Mouse (Mus musculus) stomach, postnatal 0 days (tissue): ENCODE measurements at regions not wholly inside any gene's neighbourhood (a gene's known extent, or its start where the extent isn't known, plus 50 kb on each side); places are given as distances from the start of the nearest gene placed in this dataset.

ENCODE experiments used
- ATAC-seq: fragments of 200-750 bp; cut with Nextera tagmentation; 2 replicates; pipeline ENCODE4 v1.8.0; 2017; ENCODE audit not compliant: low FRiP score, low TSS enrichment
- DNase-seq: peaks from one replicate; pipeline ENCODE4 v3.0.0-alpha.2; 2016; ENCODE audit warnings: low spot score
- H3K27ac ChIP-seq: fragments of 300-500 bp; sonication (generic); replicated peaks from 2 replicates; pipeline ENCODE4 v1.5.1; 2014; ENCODE audit warnings: mild to moderate bottlenecking, control low read depth
- H3K27me3 ChIP-seq: fragments of 300-500 bp; sonication (generic); 2 replicates; pipeline ENCODE4 v1.6.1; 2014; ENCODE audit warnings: low read length; ENCODE audit not compliant: control insufficient read depth, insufficient read depth
- H3K36me3 ChIP-seq: fragments of 300-500 bp; sonication (generic); 2 replicates; pipeline ENCODE4 v1.6.1; 2014; ENCODE audit warnings: low read length, mixed read lengths; ENCODE audit not compliant: control insufficient read depth, insufficient read depth
- H3K4me1 ChIP-seq: fragments of 300-500 bp; sonication (generic); replicated peaks from 2 replicates; pipeline ENCODE4 v1.6.1; 2014; ENCODE audit warnings: antibody characterized with exemption; ENCODE audit not compliant: control insufficient read depth, insufficient read depth
- H3K4me2 ChIP-seq: fragments of 300-500 bp; sonication (generic); replicated peaks from 2 replicates; pipeline ENCODE4 v1.6.1; 2014; ENCODE audit warnings: low read depth, mild to moderate bottlenecking, control low read depth, moderate library complexity
- H3K4me3 ChIP-seq: fragments of 300-500 bp; sonication (generic); 2 replicates; pipeline ENCODE4 v1.5.1; 2014; ENCODE audit warnings: low read depth, low read length, control low read depth
- H3K9ac ChIP-seq: fragments of 300-500 bp; sonication (generic); 2 replicates; pipeline ENCODE4 v1.6.1; 2014; ENCODE audit warnings: mild to moderate bottlenecking, low read length, control low read depth, mixed read lengths
- H3K9me3 ChIP-seq: fragments of 300-500 bp; sonication (generic); 2 replicates; pipeline ENCODE4 v1.6.1; 2016; ENCODE audit warnings: low read length; ENCODE audit not compliant: control insufficient read depth
- CTCF ChIP-seq: IDR thresholded peaks from 2 replicates; pipeline ENCODE4 v1.5.1; 2016; ENCODE audit warnings: antibody characterized with exemption, low read depth, mild to moderate bottlenecking, moderate library complexity
- EP300 ChIP-seq: optimal IDR thresholded peaks from 2 replicates; pipeline ENCODE3; 2016; ENCODE audit warnings: antibody characterized with exemption
- WGBS: fragments of 180-500 bp; shearing (Covaris S2); extraction: QIAGEN DNeasy Blood & Tissue Kit; methylation state at CpG from one replicate; pipeline ENCODE4 v1.1.7; 2014; 5-methylcytosine and 5-hydroxymethylcytosine counted together

- H3K4me3 ChIP-seq: no peak overlapping the region
- 46% methylated on average over 18 of the region's 18 CpGs for WGBS
- no peaks in the 10 kb centered on the region for H3K27me3 ChIP-seq
- no peak overlapping the region for H3K4me2 ChIP-seq
- no peak for DNase-seq
- H3K36me3 ChIP-seq: no peaks in the 10 kb centered on the region
- H3K9ac ChIP-seq: no peak overlapping the region
- TF ChIP-seq EP300: no peak
- no peak overlapping the region for H3K27ac ChIP-seq
- H3K9me3 ChIP-seq: no peaks in the 10 kb centered on the region
- no peaks in the 10 kb centered on the region; the same call in 1 of the 2 replicates for H3K4me1 ChIP-seq
- peak; percentile 45; the same call in 1 of the 2 replicates for ATAC-seq
Observed at GRCm38 (mm10) chr7:36892776-36893500, 195.0 kb downstream of the Tshz3 start.

GRCm38 (mm10) chr7:36896339-36896738, 198.4 kb downstream of the Tshz3 start:
- H3K4me2 ChIP-seq: no peak overlapping the region
- no peak overlapping the region for H3K4me3 ChIP-seq
- peak; percentile 53 for DNase-seq
- WGBS: 52% methylated on average over 12 of the region's 12 CpGs
- TF ChIP-seq EP300 (no peak), CTCF (no peak)
- H3K9ac ChIP-seq: no peak overlapping the region
- H3K27ac ChIP-seq: no peak overlapping the region
- no peaks in the 10 kb centered on the region; the same call in 1 of the 2 replicates for H3K4me1 ChIP-seq
- H3K36me3 ChIP-seq: no peaks in the 10 kb centered on the region
- H3K27me3 ChIP-seq: no peaks in the 10 kb centered on the region
- ATAC-seq: no peak
- no peaks in the 10 kb centered on the region for H3K9me3 ChIP-seq

- Histone ChIP-seq H3K9me3 (no peaks in the 10 kb centered on the region), H3K4me3 (no peak overlapping the region), H3K27me3 (no peaks in the 10 kb centered on the region), H3K36me3 (no peaks in the 10 kb centered on the region), H3K4me2 (no peak overlapping the region), H3K27ac (no peak overlapping the region), H3K9ac (no peak overlapping the region), H3K4me1 (no peaks in the 10 kb centered on the region; the same call in 1 of the 2 replicates)
- DNase-seq (peak; percentile 51), ATAC-seq (peak; percentile 67)
- 52% methylated on average over 5 of the region's 5 CpGs for WGBS
- no peak for TF ChIP-seq EP300
- no peak for TF ChIP-seq CTCF
Observed at GRCm38 (mm10) chr7:36901537-36901936, 203.6 kb downstream of the Tshz3 start.

DNA sequence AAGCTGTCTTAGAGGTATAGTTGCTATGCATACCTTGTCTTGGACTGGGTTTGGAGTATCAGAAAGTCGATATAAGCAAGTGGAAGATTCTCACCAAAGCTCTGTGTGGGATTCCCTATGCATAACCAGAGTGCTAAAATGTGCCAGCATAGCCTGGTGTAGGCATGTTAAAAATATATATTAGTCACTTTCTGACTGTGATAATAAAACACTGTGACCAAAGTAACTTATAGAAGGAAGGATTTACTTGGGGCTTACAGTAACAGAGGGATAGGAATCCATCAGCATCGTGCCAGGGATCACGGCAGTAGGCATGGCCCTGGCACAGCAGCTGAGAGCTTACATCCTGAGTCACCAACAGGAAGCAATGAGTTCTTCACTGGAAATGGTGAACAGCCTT, 215.4 kb downstream of the Tshz3 start:
- H3K4me1 ChIP-seq: no peaks in the 10 kb centered on the region
- 56% methylated on average over 3 of the region's 3 CpGs for WGBS
- no peaks in the 10 kb centered on the region for H3K36me3 ChIP-seq
- no peak overlapping the region for H3K4me3 ChIP-seq
- H3K9me3 ChIP-seq: no peaks in the 10 kb centered on the region
- DNase-seq (no peak), ATAC-seq (no peak)
- no peak overlapping the region for H3K27ac ChIP-seq
- TF ChIP-seq CTCF: no peak
- TF ChIP-seq EP300: no peak
- H3K9ac ChIP-seq: no peak overlapping the region
- H3K4me2 ChIP-seq: no peak overlapping the region
- no peaks in the 10 kb centered on the region for H3K27me3 ChIP-seq

- Histone ChIP-seq H3K9me3 (no peaks in the 10 kb centered on the region), H3K4me2 (no peak overlapping the region), H3K27ac (no peak overlapping the region), H3K4me1 (no peaks in the 10 kb centered on the region), H3K27me3 (no peaks in the 10 kb centered on the region), H3K36me3 (no peaks in the 10 kb centered on the region), H3K4me3 (no peak overlapping the region), H3K9ac (no peak overlapping the region)
- ATAC-seq (0 out of 2 replicates have a peak, but pooled peaks have one; percentile 33), DNase-seq (no peak)
- WGBS: 55% methylated on average over 9 of the region's 9 CpGs
- TF ChIP-seq CTCF: no peak
- TF ChIP-seq EP300: no peak
Observed at GRCm38 (mm10) chr7:36914261-36914660, 216.3 kb downstream of the Tshz3 start.

DNA sequence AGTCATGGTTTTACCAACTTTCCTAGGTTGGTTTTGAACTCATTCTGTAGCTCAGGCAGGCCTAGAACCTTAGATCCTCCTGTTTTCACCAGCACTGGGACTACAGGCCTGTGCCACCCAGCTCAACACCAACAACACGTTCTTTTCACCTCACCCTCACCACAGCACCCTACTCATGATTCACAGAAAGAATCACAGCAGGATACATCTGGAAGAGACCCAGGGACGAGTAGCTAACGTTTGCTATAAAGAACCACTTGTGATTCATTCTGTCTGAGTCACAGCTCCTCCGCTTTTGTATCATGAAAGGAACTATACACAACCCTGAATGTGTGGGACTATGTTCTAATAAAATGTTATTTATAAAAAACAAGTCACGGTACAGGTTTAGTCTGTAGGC, 217.3 kb downstream of the Tshz3 start:
- Histone ChIP-seq H3K36me3 (no peaks in the 10 kb centered on the region), H3K9ac (no peak overlapping the region), H3K27ac (no peak overlapping the region), H3K27me3 (no peaks in the 10 kb centered on the region), H3K4me2 (no peak overlapping the region), H3K9me3 (no peaks in the 10 kb centered on the region), H3K4me1 (no peaks in the 10 kb centered on the region), H3K4me3 (no peak overlapping the region)
- no peak for TF ChIP-seq EP300
- no peak for DNase-seq
- 51% methylated on average over 5 of the region's 5 CpGs for WGBS
- no peak for ATAC-seq
